Mouse (Mus musculus): ENCODE results near the gene Mov10l1.

The Mov10l1 gene

DNA sequence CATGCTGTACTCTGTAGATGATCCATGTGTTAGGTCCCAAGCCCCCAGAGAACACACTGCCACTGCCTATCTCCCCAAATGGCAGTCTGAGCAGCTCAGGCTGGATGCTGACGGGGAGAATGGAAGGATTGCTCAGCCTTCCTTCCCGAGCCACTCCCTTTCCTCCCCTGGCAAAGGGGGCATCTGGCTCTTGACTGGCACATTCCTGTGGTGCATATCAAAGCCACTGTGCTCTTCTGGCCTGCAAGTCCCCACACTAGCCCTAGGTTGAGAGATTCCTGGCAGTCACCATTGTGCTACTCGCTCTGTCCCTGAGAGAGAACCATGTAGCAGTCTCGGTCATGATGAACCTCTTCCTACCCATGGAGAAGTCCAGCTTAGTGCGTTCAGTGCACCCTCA lies 25.1 kb downstream of the Mov10l1 start:
- DNase-seq (ENCODE audit: low read depth, low spot score), result no peak

DNA sequence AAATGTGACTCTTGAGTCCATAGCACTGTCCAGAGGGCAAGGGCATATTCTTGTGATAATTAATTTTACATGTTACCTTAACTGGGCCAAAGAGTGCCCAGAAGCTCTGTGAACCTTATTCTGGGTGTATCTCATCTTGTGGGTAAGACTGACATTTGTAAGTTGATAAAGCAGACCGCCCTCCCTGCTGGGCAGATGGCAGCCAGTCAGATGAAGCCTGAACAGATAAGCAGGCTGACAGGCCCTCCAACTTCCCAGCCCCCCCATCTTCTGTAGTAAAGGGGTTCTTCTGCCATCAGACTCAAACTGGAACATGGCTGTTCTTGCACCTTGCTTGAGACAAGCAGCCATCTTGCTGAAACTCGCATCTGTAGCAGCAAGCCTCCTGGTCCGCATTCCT lies 34.0 kb downstream of the Mov10l1 start:
- no peak for DNase-seq (ENCODE audit: low read depth, low spot score)

DNA sequence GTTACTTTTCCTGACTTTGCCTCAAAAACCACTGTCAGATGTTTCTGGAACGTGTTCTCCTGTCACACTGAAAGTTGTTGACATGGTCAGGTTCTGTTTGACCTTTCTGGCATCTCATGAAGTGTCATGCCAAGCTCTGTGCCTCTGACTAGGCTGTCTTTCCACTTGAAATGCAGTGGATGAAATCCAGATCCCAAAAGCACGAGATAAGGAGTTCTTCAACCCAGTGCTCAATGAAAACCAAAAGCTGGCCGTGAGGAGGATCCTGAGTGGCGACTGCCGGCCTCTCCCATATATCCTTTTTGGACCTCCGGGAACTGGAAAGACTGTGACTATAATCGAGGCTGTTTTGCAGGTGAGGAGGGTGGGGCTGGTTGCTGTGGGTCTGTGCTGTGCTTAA lies 37.4 kb downstream of the Mov10l1 start:
- no peak for DNase-seq (ENCODE audit: low read depth, low spot score)

DNA sequence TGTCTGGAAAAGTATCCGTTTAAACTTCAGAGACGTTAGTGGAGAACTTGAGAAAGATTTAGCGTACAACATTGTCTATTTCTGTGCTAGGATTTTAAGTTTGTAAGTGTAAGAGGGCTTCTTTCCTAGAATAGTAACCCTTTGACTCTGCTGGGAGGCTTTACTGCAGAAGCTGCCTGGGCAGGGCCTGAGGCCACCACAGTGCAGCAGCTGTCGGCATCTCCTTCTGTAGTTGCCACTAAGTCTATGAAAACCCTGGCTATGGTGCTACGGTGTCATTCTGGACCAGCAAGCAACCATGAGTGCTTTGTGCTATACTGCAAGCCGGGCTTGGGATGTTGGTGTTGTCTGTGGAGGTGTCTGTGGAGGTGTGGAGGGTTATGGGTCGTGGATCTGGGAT lies 37.8 kb downstream of the Mov10l1 start:
- DNase-seq (ENCODE audit: low read depth, low spot score), result no peak

DNA sequence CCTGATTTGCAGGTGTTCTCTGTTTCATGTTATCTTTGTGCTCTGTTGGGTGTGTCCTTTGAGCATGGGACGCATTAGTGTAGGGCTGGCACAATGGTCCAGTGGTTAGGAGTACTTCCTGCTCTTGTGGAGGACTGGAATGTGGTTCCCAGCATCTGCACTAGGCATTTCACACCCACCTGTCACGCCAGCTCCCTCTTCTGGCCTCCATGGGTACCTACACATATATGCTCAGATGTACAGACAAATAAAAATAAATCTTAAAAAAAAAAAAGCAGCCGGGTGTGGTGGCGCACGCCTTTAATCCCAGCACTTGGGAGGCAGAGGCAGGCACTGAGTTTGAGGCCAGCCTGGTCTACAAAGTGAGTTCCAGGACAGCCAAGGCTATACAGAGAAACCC lies 61.7 kb downstream of the Mov10l1 start:
- no peak for DNase-seq (ENCODE audit: low read depth, low spot score)

DNA sequence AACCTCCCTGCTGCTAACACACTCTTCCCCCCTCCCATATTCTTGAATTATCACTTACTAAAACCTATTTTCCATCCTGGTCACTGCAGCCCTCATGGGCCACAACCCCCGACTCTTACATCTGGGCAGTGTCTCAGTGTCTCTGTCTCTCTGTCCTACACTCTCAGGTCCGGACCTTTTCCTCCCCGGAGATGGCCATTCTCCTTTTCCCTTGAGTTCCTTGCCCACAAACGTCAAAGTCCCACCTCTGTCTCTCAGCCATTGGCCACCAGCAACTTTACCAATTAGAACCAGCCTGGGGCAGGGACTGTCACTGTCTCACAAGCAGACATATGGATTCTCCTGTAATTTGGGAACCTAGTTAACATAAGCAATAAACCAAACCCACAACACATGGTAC lies 63.6 kb downstream of the Mov10l1 start:
- no peak for DNase-seq (ENCODE audit: low read depth, low spot score)

DNA sequence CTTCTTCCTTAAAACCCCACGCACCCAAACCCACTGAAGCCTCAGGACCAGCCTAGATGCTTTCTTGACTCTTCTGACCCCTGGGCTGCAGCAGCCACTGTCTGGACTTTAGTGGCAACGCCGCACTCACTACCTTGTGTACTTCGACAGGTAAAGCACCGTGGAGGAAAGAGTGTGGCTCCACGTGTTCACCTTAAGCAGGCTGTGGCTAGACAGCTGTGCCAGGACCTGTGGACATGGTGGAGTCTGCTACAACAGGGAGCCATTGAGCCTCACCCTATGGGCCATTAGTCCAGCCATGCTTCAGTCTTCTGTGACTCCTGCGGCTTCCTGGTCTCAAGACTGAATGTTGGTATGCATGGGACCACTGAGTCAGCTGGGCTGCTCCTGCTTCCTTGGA lies 72.0 kb downstream of the Mov10l1 start:
- no peak for DNase-seq (ENCODE audit: low read depth, low spot score)

DNA sequence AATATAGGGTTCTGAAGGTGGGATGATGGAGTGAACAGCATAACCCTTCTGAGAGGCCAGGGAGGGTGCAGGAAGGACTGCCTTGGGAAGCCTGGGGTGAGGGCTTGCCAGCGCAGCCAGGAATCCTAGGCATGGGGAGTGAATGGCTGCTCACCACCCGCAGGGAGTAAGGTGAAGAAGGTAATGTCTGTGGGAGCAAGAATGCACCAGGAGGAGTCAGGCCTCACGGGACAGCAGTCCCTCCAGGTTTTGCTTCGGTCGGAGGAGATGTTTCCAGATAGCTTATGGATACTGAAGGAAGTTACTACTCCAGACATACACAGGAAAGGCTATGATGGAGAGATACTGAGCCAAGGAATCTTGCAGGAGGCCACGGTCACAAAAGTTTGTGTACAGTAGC lies 76.0 kb downstream of the Mov10l1 start:
- DNase-seq (ENCODE audit: low read depth, low spot score), result no peak

DNA sequence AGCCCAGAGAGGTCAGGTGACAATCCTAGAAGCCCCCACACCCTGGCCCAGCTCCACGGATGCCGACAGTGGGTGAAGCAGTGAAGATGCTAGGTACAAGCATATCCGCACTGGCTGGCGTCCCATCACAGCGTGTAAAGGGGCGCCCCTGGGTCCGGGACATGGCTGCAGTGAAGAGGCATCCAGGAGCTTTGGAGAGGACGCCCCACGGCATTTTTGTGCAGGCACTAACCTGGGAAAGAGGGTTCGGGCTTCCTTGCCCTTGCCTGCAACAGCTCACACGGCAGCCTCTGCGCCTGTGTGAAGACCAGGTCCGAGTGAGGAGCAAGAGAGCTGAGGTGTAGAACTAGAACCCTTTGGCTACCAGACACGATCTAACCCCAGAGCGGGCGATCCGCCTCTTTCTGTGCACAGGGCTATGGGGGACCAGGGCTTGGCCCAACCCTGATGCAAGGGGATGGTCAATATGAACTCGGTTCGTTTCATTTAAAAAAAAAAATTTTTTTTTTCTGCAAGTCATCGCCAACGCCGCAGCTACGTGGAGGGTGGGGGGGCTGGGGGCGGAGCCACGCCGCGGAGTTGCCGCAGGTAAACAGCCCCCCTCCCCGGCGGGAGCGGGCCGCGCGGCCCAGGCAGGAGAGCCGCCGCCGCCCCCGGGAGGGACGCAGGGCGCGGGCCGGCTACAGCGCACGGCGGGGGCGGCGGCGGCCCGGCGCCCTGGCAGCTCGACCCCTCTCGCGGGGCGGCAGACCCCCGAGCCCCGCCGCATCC lies 76.6 kb downstream of the Mov10l1 start, which contains the start of gene Panx2:
Gene Panx2 (plus strand): TSS at position 574 of the 771 bp plus-strand sequence.
- no peak for DNase-seq (ENCODE audit: low read depth, low spot score)

DNA sequence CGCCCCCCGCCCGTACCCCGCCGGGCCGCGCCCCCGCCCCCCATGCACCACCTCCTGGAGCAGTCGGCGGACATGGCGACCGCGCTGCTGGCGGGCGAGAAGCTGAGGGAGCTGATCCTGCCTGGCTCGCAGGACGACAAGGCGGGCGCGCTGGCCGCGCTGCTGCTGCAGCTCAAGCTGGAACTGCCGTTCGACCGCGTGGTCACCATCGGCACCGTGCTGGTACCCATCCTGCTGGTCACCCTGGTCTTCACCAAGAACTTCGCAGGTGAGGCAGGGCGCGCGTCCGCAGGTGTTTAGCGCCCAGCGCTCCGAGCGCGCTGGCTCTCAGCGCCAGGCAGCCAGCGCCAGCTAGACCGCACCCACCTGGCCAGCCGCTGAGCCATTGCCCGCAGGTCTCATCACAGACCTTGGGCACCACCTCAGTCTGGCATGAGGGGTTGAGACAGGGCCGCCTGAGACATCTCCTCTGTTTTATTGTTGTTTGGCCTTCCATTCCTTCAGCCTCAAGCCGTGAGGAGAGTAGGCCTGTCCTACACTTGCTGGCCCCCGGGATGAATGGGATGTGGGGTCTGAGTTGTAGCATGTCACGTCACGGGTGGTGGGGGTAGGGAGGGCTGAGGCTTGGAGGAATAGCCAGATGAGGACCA lies 77.4 kb downstream of the Mov10l1 start:
- peak; percentile 44 for DNase-seq (ENCODE audit: low read depth, low spot score)

DNA sequence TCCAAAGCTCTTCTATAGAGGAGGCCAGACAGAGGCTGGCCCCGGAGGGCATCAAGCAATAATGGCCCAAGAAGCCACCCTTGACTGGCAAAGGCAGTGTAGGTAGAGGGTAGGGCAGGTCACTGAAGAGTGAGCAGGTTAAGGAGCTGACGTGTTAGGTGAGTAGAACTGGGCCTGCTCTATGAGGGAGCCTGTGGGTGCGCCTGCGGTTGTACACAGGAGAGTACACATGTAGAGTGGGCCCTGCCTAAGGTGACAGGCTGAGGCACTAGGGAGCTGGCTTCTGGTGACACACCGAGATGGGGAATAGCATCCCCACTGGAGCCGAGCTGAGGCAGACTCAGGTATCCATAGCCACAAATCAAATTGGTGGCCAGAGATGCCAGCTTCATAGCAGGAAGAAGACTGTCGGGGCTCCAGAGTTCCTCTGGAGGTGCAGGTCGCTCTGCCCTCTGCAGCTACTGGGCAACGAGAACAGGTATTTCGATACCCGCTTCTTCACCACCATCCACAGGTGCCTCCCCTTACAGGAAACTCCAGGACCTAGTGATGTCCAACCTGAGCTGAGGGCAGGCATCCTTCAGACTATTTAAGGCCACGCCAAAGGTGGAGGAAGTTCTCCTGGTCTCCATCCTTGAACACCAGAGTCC lies 78.2 kb downstream of the Mov10l1 start:
- no peak for DNase-seq (ENCODE audit: low read depth, low spot score)

DNA sequence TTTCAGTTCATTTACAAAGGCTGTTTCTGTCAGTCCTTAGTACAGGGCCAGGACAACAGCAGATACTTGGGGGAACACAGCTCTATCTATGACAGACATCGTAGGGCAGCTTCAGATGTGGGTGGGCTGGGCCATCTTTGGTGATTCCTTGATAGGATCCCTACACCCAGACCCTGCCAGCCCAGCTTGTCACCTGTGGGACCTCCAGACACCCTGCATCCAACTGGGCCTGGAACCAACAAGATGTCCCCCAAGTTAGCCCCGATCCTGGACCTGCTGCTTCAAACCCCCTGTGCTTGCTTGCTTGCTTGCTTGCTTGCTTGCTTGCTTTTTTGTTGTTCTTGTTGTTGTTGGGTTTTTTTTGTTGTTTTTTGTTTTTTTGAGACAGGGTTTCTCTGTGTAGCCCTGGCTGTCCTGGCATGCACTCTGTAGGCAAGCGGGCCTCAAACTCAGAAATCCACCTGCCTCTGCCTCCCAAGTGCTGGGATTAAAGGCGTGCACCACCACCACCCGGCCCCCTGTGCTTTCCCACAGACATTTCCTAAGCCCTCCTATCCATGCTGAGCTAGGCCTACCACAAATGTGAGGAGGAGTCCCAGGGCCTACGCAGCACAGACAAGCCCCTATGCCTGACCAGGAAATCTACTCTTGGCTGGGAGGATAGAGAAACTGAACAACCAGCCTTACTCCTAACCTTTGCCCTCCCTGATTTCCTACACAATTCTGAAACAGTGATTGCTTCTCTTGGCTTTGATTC lies 79.2 kb downstream of the Mov10l1 start:
- no peak for DNase-seq (ENCODE audit: low read depth, low spot score)

DNA sequence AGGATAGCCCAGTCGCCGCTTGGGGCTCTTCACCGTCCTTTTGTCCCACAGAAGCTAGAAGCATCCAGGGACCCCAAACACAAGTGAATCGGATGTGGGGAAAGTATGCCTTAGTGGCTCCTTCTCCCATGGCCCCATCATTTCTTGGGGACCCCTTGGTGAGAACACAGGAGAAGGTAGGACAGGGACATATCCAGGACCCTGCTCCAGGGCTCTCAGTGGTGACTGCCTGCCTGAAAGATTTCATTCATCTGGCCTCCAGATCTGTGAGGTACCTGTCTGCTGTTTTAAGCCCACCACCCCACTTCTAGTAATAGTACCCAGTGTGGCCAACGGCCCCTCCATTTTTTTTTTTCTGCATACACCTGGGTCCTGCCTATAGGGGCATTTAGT lies 79.8 kb downstream of the Mov10l1 start:
- DNase-seq (ENCODE audit: low read depth, low spot score), result no peak

DNA sequence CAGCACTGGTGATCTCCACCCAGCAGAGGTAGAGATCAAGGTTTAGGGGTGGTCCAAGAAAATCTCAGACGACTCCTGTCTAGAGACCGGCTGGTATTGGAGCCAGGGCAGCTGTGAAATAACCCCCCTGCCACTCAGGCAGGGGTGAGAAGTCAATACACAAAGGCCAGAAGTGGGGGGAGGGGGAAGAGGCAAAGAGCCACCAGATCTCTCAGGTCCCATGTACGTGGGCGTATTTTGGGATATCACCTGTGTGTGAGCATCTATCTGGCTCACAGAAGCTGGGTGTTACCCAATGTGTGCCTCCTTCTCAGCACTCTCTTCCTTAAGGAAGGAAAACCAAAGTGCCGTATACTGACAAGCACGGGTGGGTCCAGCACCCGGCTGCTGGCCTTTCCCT lies 80.3 kb downstream of the Mov10l1 start:
- DNase-seq (ENCODE audit: low read depth, low spot score), result no peak

DNA sequence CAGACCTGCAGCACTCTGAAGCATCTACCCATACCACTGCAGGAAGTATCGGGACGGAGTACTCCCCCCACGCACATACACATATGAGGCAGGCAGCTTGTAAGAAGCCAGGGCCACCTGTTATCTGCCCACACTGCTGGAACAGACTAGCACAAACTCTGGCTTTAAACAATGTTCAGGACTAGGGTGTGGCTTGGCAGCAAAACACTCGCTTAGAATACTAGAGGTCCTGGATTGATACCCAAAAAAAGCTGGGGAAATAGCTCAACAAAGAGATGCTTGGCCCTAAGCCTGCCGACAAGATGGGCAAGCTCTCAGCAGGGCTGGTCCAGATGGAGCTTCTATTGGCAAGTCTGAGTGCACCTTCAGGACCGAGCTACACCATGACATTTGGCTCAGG lies 80.8 kb downstream of the Mov10l1 start:
- DNase-seq (ENCODE audit: low read depth, low spot score), result no peak

DNA sequence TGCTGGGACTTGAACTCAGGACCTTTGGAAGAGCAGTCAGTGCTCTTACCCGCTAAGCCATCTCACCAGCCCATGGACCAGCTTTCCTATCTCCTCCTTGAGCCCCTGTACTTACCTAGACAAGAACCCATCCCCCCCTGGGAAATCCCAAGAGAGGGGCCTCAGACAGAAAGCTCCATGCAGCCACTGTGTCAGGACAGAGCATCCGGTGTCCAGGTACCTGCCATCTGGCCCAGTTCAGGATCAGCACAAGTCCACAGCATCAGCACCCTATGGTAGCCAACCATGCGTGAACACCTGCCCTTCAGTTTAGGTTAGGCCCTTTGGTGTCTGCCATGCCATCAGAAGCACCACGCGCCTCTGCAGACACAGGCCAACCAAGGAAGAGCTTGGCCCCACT lies 82.2 kb downstream of the Mov10l1 start:
- no peak for DNase-seq (ENCODE audit: low read depth, low spot score)

DNA sequence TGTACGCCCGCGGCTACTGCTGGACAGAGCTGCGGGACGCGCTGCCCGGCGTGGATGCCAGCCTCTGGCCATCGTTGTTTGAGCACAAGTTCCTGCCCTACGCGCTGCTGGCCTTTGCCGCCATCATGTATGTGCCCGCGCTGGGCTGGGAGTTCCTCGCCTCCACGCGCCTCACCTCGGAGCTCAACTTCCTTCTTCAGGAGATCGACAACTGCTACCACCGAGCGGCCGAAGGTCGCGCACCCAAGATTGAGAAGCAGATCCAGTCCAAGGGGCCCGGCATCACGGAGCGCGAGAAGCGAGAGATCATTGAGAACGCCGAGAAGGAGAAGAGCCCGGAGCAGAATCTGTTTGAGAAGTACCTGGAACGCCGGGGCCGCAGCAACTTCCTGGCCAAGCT lies 84.9 kb downstream of the Mov10l1 start:
- no peak for DNase-seq (ENCODE audit: low read depth, low spot score)

DNA sequence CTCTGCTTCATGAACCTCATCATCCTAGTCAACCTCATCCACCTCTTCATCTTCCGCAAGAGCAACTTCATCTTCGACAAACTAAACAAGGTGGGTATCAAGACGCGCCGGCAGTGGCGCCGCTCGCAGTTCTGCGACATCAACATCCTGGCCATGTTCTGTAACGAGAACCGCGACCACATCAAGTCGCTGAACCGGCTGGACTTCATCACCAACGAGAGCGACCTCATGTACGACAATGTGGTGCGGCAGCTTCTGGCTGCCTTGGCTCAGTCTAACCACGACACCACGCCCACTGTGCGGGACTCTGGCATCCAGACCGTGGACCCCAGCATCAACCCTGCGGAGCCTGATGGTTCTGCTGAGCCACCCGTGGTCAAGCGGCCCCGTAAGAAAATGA lies 85.5 kb downstream of the Mov10l1 start:
- no peak for DNase-seq (ENCODE audit: low read depth, low spot score)

DNA sequence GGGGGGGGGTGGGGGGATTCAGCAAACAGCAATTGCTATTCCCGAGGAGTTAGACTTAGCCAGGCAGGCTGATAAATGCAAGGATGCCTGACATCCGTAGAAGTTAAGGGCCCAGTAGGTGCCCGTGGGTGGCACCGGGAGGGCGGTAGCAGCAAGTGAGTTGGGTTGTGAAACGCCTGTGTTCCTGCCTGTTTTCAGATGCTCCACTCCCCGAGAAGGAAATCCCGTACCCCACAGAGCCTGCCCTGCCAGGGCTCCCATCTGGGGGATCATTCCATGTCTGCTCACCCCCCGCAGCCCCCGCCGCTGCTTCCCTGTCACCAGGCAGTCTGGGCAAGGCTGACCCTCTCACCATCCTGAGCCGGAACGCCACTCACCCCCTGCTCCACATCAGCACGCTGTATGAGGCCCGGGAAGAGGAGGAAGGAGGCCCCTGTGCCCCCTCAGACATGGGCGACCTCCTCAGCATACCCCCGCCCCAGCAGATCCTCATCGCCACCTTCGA lies 86.7 kb downstream of the Mov10l1 start:
- no peak for DNase-seq (ENCODE audit: low read depth, low spot score)

DNA sequence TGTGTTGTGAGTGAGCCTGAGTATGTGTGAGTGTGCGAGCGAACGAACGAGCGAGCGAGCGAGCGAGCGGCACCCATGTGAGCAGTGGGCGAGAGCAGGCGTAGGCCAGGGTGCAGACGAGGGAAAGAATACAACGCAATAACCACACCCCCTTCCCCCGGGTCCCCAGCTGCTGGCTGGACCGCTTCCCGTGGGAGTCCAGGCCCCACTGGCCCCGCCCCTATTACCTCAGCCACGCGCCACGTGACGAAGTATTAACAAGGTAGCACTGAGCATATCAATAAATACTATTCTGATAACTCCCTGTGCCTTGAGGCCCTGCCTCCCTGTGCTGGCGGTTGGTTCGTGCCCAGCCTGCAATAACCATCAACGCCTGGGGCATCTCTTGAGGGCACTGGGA lies 87.9 kb downstream of the Mov10l1 start:
- DNase-seq (ENCODE audit: low read depth, low spot score), result no peak

DNA sequence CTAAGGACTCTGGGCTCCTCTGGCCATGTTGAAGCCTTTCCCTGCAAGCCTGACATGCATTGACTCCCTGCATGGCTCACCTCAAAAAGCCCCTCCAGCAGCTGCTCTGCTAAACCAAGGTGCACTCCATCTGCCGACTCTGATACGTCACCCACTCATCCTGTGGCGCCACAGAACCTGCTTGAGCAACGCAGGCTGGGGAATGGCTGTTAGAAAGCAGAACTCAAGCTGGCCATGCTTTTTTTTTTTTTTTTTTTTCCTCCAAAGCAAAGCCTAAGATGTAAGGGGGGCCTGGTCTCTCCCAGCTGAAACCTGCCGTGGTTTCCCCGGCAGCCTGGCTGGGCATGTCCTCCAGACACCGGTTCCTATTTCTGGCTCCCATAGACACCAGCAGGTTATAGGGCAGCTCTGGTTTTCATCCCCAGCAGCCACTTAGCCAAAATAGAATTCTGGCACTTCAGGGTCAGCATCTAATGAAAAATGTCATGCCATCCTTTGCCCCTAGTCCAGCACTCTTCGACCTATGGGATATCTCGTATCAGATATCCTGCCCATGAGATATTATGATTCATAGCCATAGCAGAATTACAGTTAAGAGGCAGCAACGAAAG lies 91.4 kb downstream of the Mov10l1 start:
- no peak for DNase-seq (ENCODE audit: low read depth, low spot score)

Data from mesoderm, embryonic 11.5 days (tissue).